Mouse (Mus musculus) small intestine, adult 2 months (tissue): Measurements from ENCODE around the gene Pard3. TPM values are rescaled to one million over a fixed set of nuclear protein-coding genes. Genes with fewer than 3 reads are reported as not detected.

Source experiments
- H3K27ac ChIP-seq: fragments of 200-500 bp; 2 replicates; pipeline ENCODE4 v1.5.1; 2012; ENCODE audit warnings: low read depth, low read length, control low read depth, inconsistent platforms; ENCODE audit not compliant: insufficient read depth
- H3K27me3 ChIP-seq: fragments of 200-500 bp; 2 replicates; pipeline ENCODE4 v1.6.1; 2012; ENCODE audit warnings: mild to moderate bottlenecking, moderate library complexity, low read length, inconsistent platforms; ENCODE audit not compliant: control insufficient read depth, insufficient read depth
- H3K36me3 ChIP-seq: fragments of 200-500 bp; 2 replicates; pipeline ENCODE4 v1.6.1; 2012; ENCODE audit warnings: mild to moderate bottlenecking, low read length, control low read depth, inconsistent platforms; ENCODE audit not compliant: control insufficient read depth, insufficient read depth
- H3K4me1 ChIP-seq: fragments of 200-500 bp; 2 replicates; pipeline ENCODE4 v1.6.1; 2012; ENCODE audit warnings: low read length, inconsistent platforms, mixed read lengths; ENCODE audit not compliant: control insufficient read depth, insufficient read depth, insufficient read length
- H3K4me3 ChIP-seq: fragments of 200-500 bp; 2 replicates; pipeline ENCODE4 v1.5.1; 2012; ENCODE audit warnings: low read depth, mild to moderate bottlenecking, control low read depth, inconsistent platforms, low read length, moderate library complexity
- CTCF ChIP-seq: fragments of 200-500 bp; IDR thresholded peaks from 2 replicates; pipeline ENCODE4 v1.5.1; 2012; ENCODE audit warnings: low read depth, mild to moderate bottlenecking, control low read depth, inconsistent platforms, low read length, moderate library complexity, mixed read lengths; ENCODE audit not compliant: insufficient replicate concordance, insufficient read length; ENCODE audit errors: extremely low read depth
- POLR2A ChIP-seq: fragments of 200-500 bp; IDR thresholded peaks from 2 replicates; pipeline ENCODE4 v1.6.1; 2012; ENCODE audit warnings: low read depth, mild to moderate bottlenecking, control low read depth, inconsistent platforms, low read length, moderate library complexity
- WGBS: fragments of 180-500 bp; shearing (Covaris S2); methylation state at CpG from one replicate; pipeline ENCODE4 v1.1.7; 2018; 5-methylcytosine and 5-hydroxymethylcytosine counted together
- polyA plus RNA-seq: library from polyadenylated mRNA; depleted of rRNA; stranded (reverse); fragments of >200 nt; gene quantifications from 2 replicates; pipeline ENCODE4 v1.2.3, GENCODE M21; 2012

Gene Pard3
- polyA plus RNA-seq, 1 experiment = 52.9 TPM

- H3K4me1 ChIP-seq = no peaks in the 10 kb centered on the region
- no peak overlapping the region for H3K4me3 ChIP-seq
- no peak overlapping the region for H3K27ac ChIP-seq
- H3K27me3 ChIP-seq = no peaks in the 10 kb centered on the region
- H3K36me3 ChIP-seq = no peaks in the 10 kb centered on the region
- TF ChIP-seq CTCF (no peak), POLR2A (no peak)
- 90% methylated on average over 13 of the region's 13 CpGs for WGBS
These were observed 489.1 kb downstream of the Pard3 start for GRCm38 (mm10) chr8:127552836-127553235.

DNA sequence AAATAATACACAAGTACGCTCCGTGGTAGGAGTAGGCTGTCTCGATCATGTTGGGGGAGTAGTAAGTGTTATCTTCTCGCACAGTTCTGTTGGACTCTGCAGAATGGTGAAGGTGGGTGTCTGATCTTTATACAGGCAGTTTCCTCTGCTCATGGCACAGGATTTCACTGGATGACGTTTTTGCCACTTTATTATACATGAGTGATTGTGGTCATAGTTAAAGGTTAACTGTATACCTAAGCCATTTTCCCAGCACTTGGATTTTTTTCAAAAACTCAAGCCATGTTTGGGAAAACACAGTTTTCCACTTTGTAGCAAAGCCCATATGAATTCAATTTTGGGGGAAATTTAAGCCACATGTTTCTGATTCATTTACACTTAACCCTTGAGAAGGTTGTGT lies 489.9 kb downstream of the Pard3 start:
- H3K36me3 ChIP-seq = no peaks in the 10 kb centered on the region
- no peaks in the 10 kb centered on the region for H3K4me1 ChIP-seq
- WGBS = 51% methylated on average over 5 of the region's 5 CpGs
- H3K27me3 ChIP-seq = no peaks in the 10 kb centered on the region
- H3K27ac ChIP-seq = no peak overlapping the region
- TF ChIP-seq CTCF = no peak
- no peak for TF ChIP-seq POLR2A
- no peak overlapping the region for H3K4me3 ChIP-seq

GRCm38 (mm10) chr8:127555795-127556194 lies 492.1 kb downstream of the Pard3 start:
- Histone ChIP-seq H3K4me3 (no peak overlapping the region), H3K4me1 (no peaks in the 10 kb centered on the region), H3K36me3 (no peaks in the 10 kb centered on the region), H3K27ac (no peak overlapping the region), H3K27me3 (no peaks in the 10 kb centered on the region)
- 86% methylated on average over 2 of the region's 2 CpGs for WGBS
- TF ChIP-seq CTCF (no peak), POLR2A (no peak)

GRCm38 (mm10) chr8:127556964-127557363 lies 493.3 kb downstream of the Pard3 start:
- TF ChIP-seq CTCF (no peak), POLR2A (no peak)
- H3K27ac ChIP-seq = no peak overlapping the region
- no peak overlapping the region for H3K4me3 ChIP-seq
- WGBS = 87% methylated on average over 11 of the region's 11 CpGs
- no peaks in the 10 kb centered on the region for H3K36me3 ChIP-seq
- H3K27me3 ChIP-seq = no peaks in the 10 kb centered on the region
- H3K4me1 ChIP-seq = no peaks in the 10 kb centered on the region

DNA sequence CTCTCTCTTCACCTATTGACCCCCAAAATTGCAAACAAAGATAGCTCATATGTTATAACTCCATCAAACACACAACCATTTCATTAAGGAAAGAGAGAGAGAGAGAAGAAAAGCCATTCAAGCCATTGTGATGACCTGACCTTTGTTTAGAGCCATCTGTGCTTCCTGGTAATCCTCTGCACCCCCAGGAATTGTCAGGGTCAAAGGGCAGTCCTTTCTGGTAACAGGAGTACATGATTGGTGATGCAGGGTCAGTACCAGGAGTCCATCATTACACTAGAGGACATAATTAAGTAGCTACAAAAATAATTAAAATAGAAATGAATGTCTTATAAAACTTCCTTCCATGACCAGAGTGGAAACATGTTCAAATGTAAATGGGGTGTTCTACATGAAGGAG lies 493.9 kb downstream of the Pard3 start:
- TF ChIP-seq CTCF = no peak
- TF ChIP-seq POLR2A = no peak

GRCm38 (mm10) chr8:127563634-127564033 lies 499.9 kb downstream of the Pard3 start:
- TF ChIP-seq POLR2A = no peak
- TF ChIP-seq CTCF = no peak
- Histone ChIP-seq H3K36me3 (no peaks in the 10 kb centered on the region), H3K4me3 (no peak overlapping the region), H3K4me1 (no peaks in the 10 kb centered on the region), H3K27ac (no peak overlapping the region), H3K27me3 (no peaks in the 10 kb centered on the region)
- 90% methylated on average over 5 of the region's 5 CpGs for WGBS

More for the DNA sequence above, 493.9 kb downstream of the Pard3 start:
- Histone ChIP-seq H3K27me3 (no peaks in the 10 kb centered on the region), H3K27ac (no peak overlapping the region), H3K4me3 (no peak overlapping the region), H3K36me3 (no peaks in the 10 kb centered on the region), H3K4me1 (no peaks in the 10 kb centered on the region)

DNA sequence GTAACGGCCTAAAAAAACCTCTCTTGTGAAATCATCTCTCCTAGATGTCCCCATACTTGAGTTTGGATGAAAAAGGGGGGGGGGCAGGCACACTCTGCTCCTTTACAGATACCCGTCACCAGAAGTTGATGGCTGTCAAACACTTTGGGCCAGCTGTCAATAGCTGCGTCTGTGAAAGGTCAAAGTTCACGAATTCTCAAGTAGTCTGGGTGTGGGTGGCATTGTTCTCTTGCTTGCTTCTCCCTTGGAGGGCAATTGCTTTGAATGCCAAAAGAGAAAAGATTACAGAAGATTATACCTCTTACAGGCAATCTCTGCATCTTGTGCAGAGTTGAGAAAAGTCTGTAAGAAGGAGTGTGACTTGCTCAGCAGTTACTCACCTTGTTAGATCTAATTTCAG lies 500.7 kb downstream of the Pard3 start:
- WGBS = 45% methylated on average over 4 of the region's 4 CpGs
- Histone ChIP-seq H3K27ac (no peak overlapping the region), H3K27me3 (no peaks in the 10 kb centered on the region), H3K36me3 (no peaks in the 10 kb centered on the region), H3K4me1 (no peaks in the 10 kb centered on the region), H3K4me3 (no peak overlapping the region)
- TF ChIP-seq POLR2A (no peak), CTCF (no peak)

DNA sequence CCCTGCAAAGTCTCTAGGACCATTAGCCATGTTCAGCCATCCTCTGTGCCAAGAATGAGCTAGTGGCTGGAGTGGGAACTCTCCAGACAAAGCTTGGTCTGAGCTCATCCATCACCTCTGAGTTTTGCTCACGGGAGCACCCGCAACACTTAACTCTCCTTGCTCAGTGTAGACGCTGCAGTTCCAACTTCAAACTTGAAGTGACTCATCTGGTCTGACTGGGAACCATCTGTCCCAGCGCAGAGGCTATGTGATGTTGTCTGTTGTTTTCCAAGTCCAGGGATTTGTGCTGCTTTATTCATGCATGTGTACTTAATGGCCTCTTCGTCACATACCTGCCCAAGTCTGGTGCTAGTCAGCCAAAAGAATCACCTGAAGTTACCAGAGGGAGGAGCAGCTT lies 505.5 kb downstream of the Pard3 start:
- no peak overlapping the region for H3K4me3 ChIP-seq
- no peaks in the 10 kb centered on the region for H3K27me3 ChIP-seq
- no peaks in the 10 kb centered on the region for H3K4me1 ChIP-seq
- WGBS = 87% methylated on average over 5 of the region's 5 CpGs
- TF ChIP-seq CTCF (no peak), POLR2A (no peak)
- no peaks in the 10 kb centered on the region for H3K36me3 ChIP-seq
- no peak overlapping the region for H3K27ac ChIP-seq
